Mouse (Mus musculus) ES-E14 (cell line): Measurements from ENCODE around the gene Pou2af1.

Source experiments
- CHD2 ChIP-seq: IDR thresholded peaks from 2 replicates; pipeline ENCODE4 v1.6.1; 2014; ENCODE audit warnings: mild to moderate bottlenecking, low read depth, low read length, inconsistent platforms
- HCFC1 ChIP-seq: IDR thresholded peaks from 2 replicates; pipeline ENCODE4 v1.6.1; 2012; ENCODE audit warnings: low read length, inconsistent platforms, borderline replicate concordance; ENCODE audit not compliant: insufficient read depth
- MAFK ChIP-seq: IDR thresholded peaks from 2 replicates; pipeline ENCODE4 v1.6.1; 2014; ENCODE audit warnings: mild to moderate bottlenecking, low read depth, low read length, inconsistent platforms; ENCODE audit not compliant: insufficient read depth
- ZC3H11A ChIP-seq: IDR thresholded peaks from 2 replicates; pipeline ENCODE4 v1.6.1; 2012; ENCODE audit warnings: low read depth, mild to moderate bottlenecking, inconsistent platforms, low read length, borderline replicate concordance

GRCm38 (mm10) chr9:51194790-51195189, 18.7 kb upstream of the Pou2af1 start:
- TF ChIP-seq CHD2, result no peak
- TF ChIP-seq HCFC1, result no peak
- no peak for TF ChIP-seq ZC3H11A
- no peak for TF ChIP-seq MAFK
